Mouse (Mus musculus) yolk sac, embryonic 10.5 days (tissue): Measurements from ENCODE around the gene Lrrc4c.

Experiments used
- DNase-seq: peaks from one replicate; pipeline ENCODE4 v3.0.0-alpha.2; 2017; ENCODE audit warnings: low spot score

Gene Lrrc4c

GRCm38 (mm10) chr2:97478175-97478924 is 1160.4 kb downstream of the Lrrc4c start:
- DNase-seq: no peak

- DNase-seq: no peak
Observed at GRCm38 (mm10) chr2:97478925-97479298, 1160.9 kb downstream of the Lrrc4c start.

GRCm38 (mm10) chr2:97484990-97485389 is 1167.0 kb downstream of the Lrrc4c start:
- DNase-seq: no peak

- DNase-seq: no peak
Observed at GRCm38 (mm10) chr2:97485609-97486008, 1167.6 kb downstream of the Lrrc4c start.

- DNase-seq: no peak
Observed at GRCm38 (mm10) chr2:97487567-97487966, 1169.6 kb downstream of the Lrrc4c start.

GRCm38 (mm10) chr2:97497069-97497468 is 1179.1 kb downstream of the Lrrc4c start:
- DNase-seq: no peak

GRCm38 (mm10) chr2:97502501-97502900 is 1184.5 kb downstream of the Lrrc4c start:
- DNase-seq: no peak

DNA sequence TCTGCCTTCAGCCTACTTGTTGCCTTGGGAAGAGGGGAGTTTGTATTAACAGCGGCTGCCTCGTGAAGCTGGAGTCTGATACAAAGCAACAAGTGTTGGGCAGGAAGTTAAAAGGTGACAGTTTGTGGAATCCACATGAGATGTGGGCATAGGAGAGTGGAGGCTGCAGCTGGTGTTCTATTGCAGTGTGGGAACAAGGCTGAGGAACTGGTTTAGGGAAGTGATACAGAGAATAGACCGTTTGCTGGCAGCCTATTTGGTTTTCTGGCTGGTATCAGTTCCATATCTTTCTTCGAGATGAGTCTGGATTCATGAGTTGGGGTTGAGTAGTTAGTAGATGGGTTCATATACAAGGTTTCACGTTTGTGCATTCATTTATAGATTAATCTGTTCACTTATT is 1186.9 kb downstream of the Lrrc4c start:
- no peak for DNase-seq

DNA sequence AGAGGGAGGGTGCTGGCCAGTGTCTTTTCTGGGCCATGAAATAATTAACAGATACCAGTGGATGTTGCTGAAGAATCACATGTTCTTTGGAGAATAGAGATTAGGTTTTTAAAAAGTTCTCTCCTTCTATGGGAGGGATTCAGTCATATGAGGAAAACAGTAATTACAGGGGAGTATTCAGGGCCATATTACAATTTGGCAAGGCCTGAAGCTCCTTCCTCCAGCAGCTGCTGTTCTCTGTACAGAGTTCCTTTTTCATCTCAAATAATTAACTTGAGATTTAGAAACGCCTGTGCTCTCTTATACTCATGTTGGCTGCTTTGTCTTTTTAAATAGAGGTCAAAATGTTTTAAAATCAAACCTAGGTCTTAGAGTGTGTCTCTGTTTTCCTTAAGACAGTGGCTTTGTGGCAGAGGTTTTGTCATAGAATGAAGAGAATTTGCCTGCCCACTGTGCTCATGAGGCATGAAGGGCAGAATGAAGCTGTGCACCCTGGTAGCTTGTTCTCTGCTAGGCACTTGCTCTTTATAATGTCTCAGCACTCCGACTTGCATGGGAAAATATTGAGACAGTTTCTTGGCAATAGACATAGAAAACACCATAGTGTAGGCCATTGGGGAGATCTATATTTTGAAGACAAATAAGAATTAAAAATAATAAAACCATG is 1206.4 kb downstream of the Lrrc4c start:
- DNase-seq: no peak

GRCm38 (mm10) chr2:97525107-97525506 is 1207.1 kb downstream of the Lrrc4c start:
- DNase-seq: no peak

DNA sequence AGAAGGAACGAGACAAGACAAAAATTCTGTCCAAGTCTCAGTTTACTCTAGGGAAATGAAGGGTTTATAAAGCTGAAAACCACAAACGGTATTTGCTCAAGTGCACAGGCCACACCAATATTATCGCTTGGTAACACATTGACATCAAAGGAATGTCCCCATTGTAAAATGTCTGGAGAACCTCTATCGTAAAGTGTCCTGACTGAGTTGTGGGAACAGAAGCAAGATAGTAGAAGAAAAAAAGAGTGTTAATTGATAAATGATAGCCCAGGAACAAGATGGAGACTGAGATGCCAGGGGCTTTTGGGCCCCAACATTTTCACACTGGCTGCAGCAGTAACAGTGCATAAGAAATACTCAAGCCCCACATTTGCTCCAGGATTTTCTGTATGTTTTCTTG is 1212.7 kb downstream of the Lrrc4c start:
- no peak for DNase-seq

GRCm38 (mm10) chr2:97543691-97544672 is 1226.0 kb downstream of the Lrrc4c start:
- no peak for DNase-seq

DNA sequence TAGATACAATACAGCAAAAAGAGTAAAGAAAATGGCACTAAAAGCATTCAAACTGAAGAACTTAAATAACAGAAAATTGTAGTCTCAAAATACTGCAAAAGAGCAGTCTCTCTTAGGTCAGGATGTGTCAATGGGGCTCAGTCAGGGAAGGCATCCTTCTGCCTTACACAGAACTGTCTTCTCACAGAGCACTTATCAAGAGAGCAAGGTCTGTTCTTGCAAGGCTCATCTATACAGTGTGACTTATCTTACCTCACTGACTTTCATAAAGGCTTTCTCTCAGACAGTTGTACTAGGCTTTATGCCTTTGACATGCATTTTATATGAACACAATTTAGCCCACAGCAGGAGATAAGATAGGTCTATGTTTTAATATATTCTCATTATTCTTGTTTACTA is 1226.7 kb downstream of the Lrrc4c start:
- DNase-seq: no peak

- no peak for DNase-seq
Observed at GRCm38 (mm10) chr2:97545946-97546345, 1228.0 kb downstream of the Lrrc4c start.

DNA sequence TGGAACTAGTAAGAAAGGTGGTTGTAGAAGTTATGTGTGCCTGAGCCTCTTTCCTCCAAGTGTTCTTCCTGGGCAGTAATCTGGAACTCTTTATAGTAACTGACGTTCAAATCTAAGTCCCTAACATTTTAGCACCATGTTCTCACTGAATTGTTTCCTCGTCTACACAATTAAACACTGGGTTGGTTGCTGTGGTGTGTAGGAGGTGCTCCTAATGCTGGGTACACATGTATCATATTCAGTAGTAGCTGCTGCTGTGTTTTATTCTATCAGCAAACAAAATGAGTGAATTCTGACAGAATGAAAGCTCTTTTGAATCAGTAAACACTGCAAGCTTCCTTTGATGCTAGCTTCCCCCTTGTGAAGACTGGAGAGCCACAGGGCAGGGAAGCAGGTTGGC is 1246.5 kb downstream of the Lrrc4c start:
- no peak for DNase-seq

DNA sequence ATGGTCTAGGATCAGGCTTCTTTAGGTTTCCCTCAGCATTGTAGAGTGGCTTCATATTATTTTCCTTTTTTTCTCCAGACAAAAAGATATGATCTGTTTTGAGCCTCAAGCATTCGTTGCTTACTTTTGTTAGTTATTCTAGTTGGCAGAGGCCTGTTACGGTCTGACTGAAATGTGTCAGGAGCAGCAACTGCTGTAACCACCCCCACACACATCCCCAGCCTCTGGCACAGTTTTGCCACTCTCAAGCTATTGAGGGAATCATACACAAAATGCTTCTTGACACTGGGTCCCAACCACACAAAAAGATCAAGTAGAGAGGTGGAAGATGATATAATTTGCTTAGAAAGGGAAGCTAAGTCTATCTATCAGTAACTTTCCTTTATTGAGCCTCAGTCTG is 1251.0 kb downstream of the Lrrc4c start:
- no peak for DNase-seq

GRCm38 (mm10) chr2:97574921-97575320 is 1257.0 kb downstream of the Lrrc4c start:
- no peak for DNase-seq

DNA sequence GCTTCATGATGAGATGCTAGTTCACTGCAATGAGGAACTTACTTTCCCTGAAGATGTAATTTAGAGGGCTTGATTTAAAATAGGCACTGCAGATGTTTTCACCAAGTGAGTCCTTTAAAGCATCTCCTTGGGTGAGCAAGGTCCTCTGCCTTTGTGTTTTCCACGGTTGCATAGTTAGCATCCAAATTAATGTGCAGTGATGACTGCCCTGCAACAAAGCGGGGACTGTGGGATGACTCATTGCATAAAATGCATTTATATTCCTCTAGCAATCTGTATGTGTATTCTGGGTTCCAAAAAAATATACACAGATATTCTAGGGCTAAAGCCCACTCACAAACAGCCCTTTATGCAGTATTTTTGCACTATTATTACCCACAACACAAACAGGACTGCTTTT is 1263.2 kb downstream of the Lrrc4c start:
- no peak for DNase-seq

DNA sequence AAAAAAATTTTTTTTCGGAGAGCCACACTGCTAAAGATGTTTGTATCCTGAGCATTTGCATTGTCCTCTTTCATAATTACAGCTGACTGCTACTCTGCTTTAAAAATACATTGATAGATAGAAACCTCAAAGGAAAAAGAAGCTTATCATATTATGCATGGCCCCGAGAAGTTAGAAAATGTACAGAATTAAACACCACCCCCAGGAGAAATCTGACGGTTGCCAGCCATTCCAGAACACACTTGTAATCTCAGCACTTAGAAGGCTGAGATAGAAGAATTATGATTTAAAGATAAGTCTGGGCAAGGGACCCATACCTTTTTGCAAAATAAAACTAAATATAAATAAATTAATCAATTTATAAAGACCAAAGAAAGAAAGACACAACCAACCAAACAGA is 1268.4 kb downstream of the Lrrc4c start:
- no peak for DNase-seq

- DNase-seq: no peak
Observed at GRCm38 (mm10) chr2:97590563-97590962, 1272.6 kb downstream of the Lrrc4c start.

GRCm38 (mm10) chr2:97604182-97604581 is 1286.2 kb downstream of the Lrrc4c start:
- no peak for DNase-seq

DNA sequence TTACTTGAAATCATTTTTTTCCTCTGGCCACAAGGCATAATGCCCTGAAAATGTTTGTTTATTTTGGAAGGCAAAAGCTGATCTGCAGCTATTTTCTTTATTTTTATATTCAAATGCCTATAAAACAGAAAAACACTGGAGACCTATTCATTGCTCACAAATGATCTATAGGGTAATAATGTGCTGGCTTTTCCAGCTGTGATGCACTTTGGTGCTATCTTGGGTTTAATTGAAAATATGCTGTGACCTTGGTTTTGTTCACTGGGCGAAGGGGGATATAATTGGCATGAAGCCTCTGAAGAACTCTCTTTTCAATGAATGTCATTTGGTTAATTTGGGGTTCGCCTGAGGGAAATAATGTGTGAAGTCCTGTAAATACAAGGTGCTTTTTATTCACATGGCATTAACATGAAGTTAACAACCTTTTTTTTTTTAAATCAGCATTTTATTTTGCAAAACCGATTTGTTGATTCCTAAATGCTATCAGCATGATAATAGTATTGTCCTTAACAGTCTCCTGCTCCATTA is 1286.8 kb downstream of the Lrrc4c start:
- no peak for DNase-seq
